Mouse (Mus musculus) kidney, postnatal 0 days (tissue): ENCODE data around the gene Sema3f. TPM values are rescaled to one million over a fixed set of nuclear protein-coding genes. Genes with fewer than 3 reads are reported as not detected.

Experiments used
- ATAC-seq: fragments of 200-750 bp; cut with Nextera tagmentation; replicated peaks from 2 replicates; pipeline ENCODE4 v1.8.0; 2017; ENCODE audit warnings: low read depth, moderate number of reproducible peaks, moderate TSS enrichment, moderate library complexity; ENCODE audit not compliant: low FRiP score
- DNase-seq: peaks from one replicate; pipeline ENCODE4 v3.0.0-alpha.2; 2016; ENCODE audit warnings: low spot score
- H3K27ac ChIP-seq: fragments of 300-500 bp; sonication (generic); 2 replicates; pipeline ENCODE4 v1.5.1; 2014; ENCODE audit warnings: mild to moderate bottlenecking
- H3K27me3 ChIP-seq: fragments of 300-500 bp; sonication (generic); 2 replicates; pipeline ENCODE4 v1.6.1; 2014; ENCODE audit warnings: low read length, mixed read lengths; ENCODE audit not compliant: insufficient read depth
- H3K36me3 ChIP-seq: fragments of 300-500 bp; sonication (generic); 2 replicates; pipeline ENCODE4 v1.6.1; 2014; ENCODE audit warnings: low read length, mixed read lengths; ENCODE audit not compliant: insufficient read depth
- H3K4me1 ChIP-seq: fragments of 300-500 bp; sonication (generic); replicated peaks from 2 replicates; pipeline ENCODE4 v1.6.1; 2014; ENCODE audit warnings: antibody characterized with exemption, low read length, mixed read lengths; ENCODE audit not compliant: insufficient read depth
- H3K4me2 ChIP-seq: fragments of 300-500 bp; sonication (generic); 2 replicates; pipeline ENCODE4 v1.6.1; 2014; ENCODE audit warnings: mild to moderate bottlenecking, low read length, moderate library complexity, mixed read lengths
- H3K4me3 ChIP-seq: fragments of 300-500 bp; sonication (generic); replicated peaks from 2 replicates; pipeline ENCODE4 v1.5.1; 2014; ENCODE audit warnings: low read depth, low read length
- H3K9ac ChIP-seq: fragments of 300-500 bp; sonication (generic); 2 replicates; pipeline ENCODE4 v1.6.1; 2014; ENCODE audit warnings: low read depth, low read length
- H3K9me3 ChIP-seq: fragments of 300-500 bp; sonication (generic); replicated peaks from 2 replicates; pipeline ENCODE4 v1.6.1; 2016; ENCODE audit warnings: low read length, inconsistent platforms, mixed read lengths
- CTCF ChIP-seq: IDR thresholded peaks from 2 replicates; pipeline ENCODE4 v1.5.1; 2016; ENCODE audit warnings: antibody characterized with exemption, low read depth, mild to moderate bottlenecking, moderate library complexity
- WGBS: fragments of 180-500 bp; shearing (Covaris S2); extraction: QIAGEN DNeasy Blood & Tissue Kit; methylation state at CpG from one replicate; pipeline ENCODE4 v1.1.7; 2014; 5-methylcytosine and 5-hydroxymethylcytosine counted together
- polyA plus RNA-seq: library from polyadenylated mRNA; unstranded; fragments of >200 nt; fragmentation: Nextera tagmentation; extraction: Ambion mirVana; gene quantifications from 2 replicates; pipeline ENCODE4 v1.2.1, GENCODE M21; 2015

The Sema3f gene
- polyA plus RNA-seq, 1 experiment from 2014 or later, result 16.2 TPM

- DNase-seq (no peak), ATAC-seq (no peak)
- Histone ChIP-seq H3K9me3 (no peaks in the 10 kb centered on the region), H3K4me1 (no peaks in the 10 kb centered on the region), H3K27me3 (no peaks in the 10 kb centered on the region), H3K4me3 (no peak overlapping the region), H3K9ac (no peak overlapping the region), H3K27ac (no peak overlapping the region), H3K36me3 (no peaks in the 10 kb centered on the region), H3K4me2 (no peak overlapping the region)
- 86% methylated on average over 5 of the region's 5 CpGs for WGBS
- TF ChIP-seq CTCF, result no peak
Measured at GRCm38 (mm10) chr9:107657144-107657543, 53.1 kb downstream of the Sema3f start.

- ATAC-seq (no peak), DNase-seq (no peak)
- WGBS, result 71% methylated on average over 4 of the region's 4 CpGs
- H3K27me3 ChIP-seq, result no peaks in the 10 kb centered on the region
- H3K4me3 ChIP-seq, result no peak overlapping the region
- no peak overlapping the region for H3K9ac ChIP-seq
- no peak overlapping the region for H3K4me2 ChIP-seq
- no peaks in the 10 kb centered on the region; the same call in 1 of the 2 replicates for H3K4me1 ChIP-seq
- TF ChIP-seq CTCF, result no peak
- H3K27ac ChIP-seq, result no peak overlapping the region
- H3K9me3 ChIP-seq, result no peaks in the 10 kb centered on the region
- no peaks in the 10 kb centered on the region for H3K36me3 ChIP-seq
Measured at GRCm38 (mm10) chr9:107654585-107654984, 55.7 kb downstream of the Sema3f start.

- no peaks in the 10 kb centered on the region for H3K36me3 ChIP-seq
- DNase-seq (no peak), ATAC-seq (no peak)
- no peak overlapping the region for H3K9ac ChIP-seq
- H3K27ac ChIP-seq, result no peak overlapping the region
- no peaks in the 10 kb centered on the region; the same call in 1 of the 2 replicates for H3K4me1 ChIP-seq
- H3K4me3 ChIP-seq, result no peak overlapping the region
- no peak overlapping the region for H3K4me2 ChIP-seq
- no peaks in the 10 kb centered on the region for H3K27me3 ChIP-seq
- TF ChIP-seq CTCF, result no peak
- 77% methylated on average over 2 of the region's 2 CpGs for WGBS
- no peaks in the 10 kb centered on the region for H3K9me3 ChIP-seq
Measured at GRCm38 (mm10) chr9:107653474-107653873, 56.8 kb downstream of the Sema3f start.

GRCm38 (mm10) chr9:107650708-107651481, 59.4 kb downstream of the Sema3f start:
- ATAC-seq, result 0 out of 2 replicates have a peak, but pooled peaks have one; percentile 19
- Histone ChIP-seq H3K4me2 (no peak overlapping the region), H3K9ac (no peak overlapping the region), H3K9me3 (no peaks in the 10 kb centered on the region), H3K27me3 (no peaks in the 10 kb centered on the region), H3K4me1 (no peaks in the 10 kb centered on the region; the same call in 1 of the 2 replicates), H3K27ac (no peak overlapping the region), H3K4me3 (no peak overlapping the region), H3K36me3 (no peaks in the 10 kb centered on the region)
- no peak for DNase-seq
- no peak for TF ChIP-seq CTCF
- 32% methylated on average over 12 of the region's 12 CpGs for WGBS

- H3K4me2 ChIP-seq, result no peak overlapping the region
- no peak for DNase-seq
- no peak overlapping the region for H3K27ac ChIP-seq
- ATAC-seq, result no peak
- no peak overlapping the region for H3K4me3 ChIP-seq
- no peak for TF ChIP-seq CTCF
- no peaks in the 10 kb centered on the region for H3K36me3 ChIP-seq
- H3K9ac ChIP-seq, result no peak overlapping the region
- no peaks in the 10 kb centered on the region for H3K9me3 ChIP-seq
- H3K4me1 ChIP-seq, result no peaks in the 10 kb centered on the region; the same call in 1 of the 2 replicates
- WGBS, result 56% methylated on average over 7 of the region's 7 CpGs
- H3K27me3 ChIP-seq, result no peaks in the 10 kb centered on the region
Measured at GRCm38 (mm10) chr9:107650225-107650624, 60.0 kb downstream of the Sema3f start.

- Histone ChIP-seq H3K4me3 (no peak overlapping the region), H3K4me1 (no peaks in the 10 kb centered on the region; the same call in 1 of the 2 replicates), H3K27ac (no peak overlapping the region), H3K4me2 (no peak overlapping the region), H3K36me3 (no peaks in the 10 kb centered on the region), H3K27me3 (no peaks in the 10 kb centered on the region), H3K9me3 (no peaks in the 10 kb centered on the region), H3K9ac (no peak overlapping the region)
- 56% methylated on average over 3 of the region's 3 CpGs for WGBS
- no peak for ATAC-seq
- DNase-seq, result no peak
- no peak for TF ChIP-seq CTCF
Measured at GRCm38 (mm10) chr9:107648767-107649166, 61.5 kb downstream of the Sema3f start.
